Mouse (Mus musculus) thymus, adult 2 months (tissue): ENCODE data around the gene Gsdma. TPM values are rescaled to one million over a fixed set of nuclear protein-coding genes. Genes with fewer than 3 reads are reported as not detected.
"Not testable (repeated sequence)": the region's sequence is repeated elsewhere in the genome, so short reads cannot be mapped to it uniquely, and the experiment has no call there.

ENCODE experiments used
- DNase-seq: peaks from one replicate; pipeline ENCODE4 v3.0.0; 2021
- H3K27ac ChIP-seq: fragments of 200-500 bp; 2 replicates; pipeline ENCODE4 v1.5.1; 2012; ENCODE audit warnings: low read length, control low read depth; ENCODE audit not compliant: control insufficient read depth, insufficient read depth
- H3K27me3 ChIP-seq: fragments of 200-500 bp; 2 replicates; pipeline ENCODE4 v1.6.1; 2012; ENCODE audit warnings: mild to moderate bottlenecking, low read length, moderate library complexity, mixed read lengths; ENCODE audit not compliant: control insufficient read depth, insufficient read depth
- H3K36me3 ChIP-seq: fragments of 200-500 bp; 2 replicates; pipeline ENCODE4 v1.6.1; 2012; ENCODE audit warnings: mild to moderate bottlenecking, low read length, moderate library complexity; ENCODE audit not compliant: control insufficient read depth, insufficient read depth
- H3K4me1 ChIP-seq: fragments of 200-500 bp; replicated peaks from 2 replicates; pipeline ENCODE4 v1.6.1; 2012; ENCODE audit warnings: low read length; ENCODE audit not compliant: control insufficient read depth, insufficient read depth
- H3K4me3 ChIP-seq: fragments of 200-500 bp; 2 replicates; pipeline ENCODE4 v1.5.1; 2012; ENCODE audit warnings: mild to moderate bottlenecking, low read length, control low read depth, moderate library complexity; ENCODE audit not compliant: control insufficient read depth, insufficient read depth
- CTCF ChIP-seq: fragments of 200-500 bp; IDR thresholded peaks from 2 replicates; pipeline ENCODE4 v1.5.1; 2012; ENCODE audit warnings: mild to moderate bottlenecking, control low read depth, low read length, moderate library complexity, borderline replicate concordance; ENCODE audit not compliant: control insufficient read depth, poor library complexity, insufficient read depth; ENCODE audit errors: extremely low read depth
- POLR2A ChIP-seq: fragments of 200-500 bp; IDR thresholded peaks from 2 replicates; pipeline ENCODE4 v1.6.1; 2012; ENCODE audit warnings: mild to moderate bottlenecking, low read length, control low read depth, moderate library complexity; ENCODE audit not compliant: control insufficient read depth, poor library complexity, insufficient read depth; ENCODE audit errors: extremely low read depth
- WGBS: fragments of 180-500 bp; shearing (Covaris S2); methylation state at CpG from one replicate; pipeline ENCODE4 v1.1.7; 2018; 5-methylcytosine and 5-hydroxymethylcytosine counted together
- polyA plus RNA-seq: library from polyadenylated mRNA; depleted of rRNA; stranded (reverse); fragments of >200 nt; gene quantifications from 2 replicates; pipeline ENCODE4 v1.2.3, GENCODE M21; 2012

The Gsdma gene
- polyA plus RNA-seq, 1 experiment: 0.75 TPM

DNA sequence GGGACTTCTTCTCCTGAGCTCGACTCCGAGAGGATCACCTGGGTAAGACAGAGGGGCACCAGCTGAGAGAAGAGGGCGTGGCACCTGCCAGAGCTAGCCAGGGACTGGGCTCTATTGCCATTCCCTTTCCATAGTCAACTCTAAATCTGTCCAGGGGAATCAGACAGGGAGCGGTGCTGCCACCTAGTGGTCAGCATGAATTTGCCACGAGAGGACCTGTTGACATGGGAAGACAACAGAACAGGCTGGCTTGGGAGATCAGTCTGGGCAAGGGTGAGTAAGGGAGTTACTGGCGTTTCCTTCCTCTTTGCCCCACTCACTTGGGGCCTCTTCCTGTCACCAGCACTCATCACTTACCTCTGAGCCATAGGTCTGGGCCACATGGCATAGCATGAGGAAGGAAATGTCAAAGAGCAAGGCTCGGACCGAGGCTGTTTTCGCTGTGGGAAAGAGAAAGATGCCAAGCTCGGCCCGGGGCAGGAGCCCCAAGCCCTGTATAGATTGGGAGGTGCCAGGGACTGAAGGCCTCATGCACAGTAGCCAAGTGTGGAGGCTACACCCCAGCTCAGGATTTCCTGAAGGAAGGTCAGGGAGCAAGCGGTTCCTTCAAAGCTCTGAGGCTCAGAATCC, 46.4 kb downstream of the Gsdma start:
- no peaks in the 10 kb centered on the region for H3K27me3 ChIP-seq
- peaks cover 4% of the 10 kb centered on the region; the same call in 1 of the 2 replicates for H3K36me3 ChIP-seq
- no peak overlapping the region for H3K27ac ChIP-seq
- H3K4me1 ChIP-seq: peaks cover 39% of the 10 kb centered on the region
- H3K4me3 ChIP-seq: no peak overlapping the region
- TF ChIP-seq CTCF (peak; percentile 89), POLR2A (no peak)
- DNase-seq: peak; percentile 74
- WGBS: 34% methylated on average over 12 of the region's 12 CpGs

DNA sequence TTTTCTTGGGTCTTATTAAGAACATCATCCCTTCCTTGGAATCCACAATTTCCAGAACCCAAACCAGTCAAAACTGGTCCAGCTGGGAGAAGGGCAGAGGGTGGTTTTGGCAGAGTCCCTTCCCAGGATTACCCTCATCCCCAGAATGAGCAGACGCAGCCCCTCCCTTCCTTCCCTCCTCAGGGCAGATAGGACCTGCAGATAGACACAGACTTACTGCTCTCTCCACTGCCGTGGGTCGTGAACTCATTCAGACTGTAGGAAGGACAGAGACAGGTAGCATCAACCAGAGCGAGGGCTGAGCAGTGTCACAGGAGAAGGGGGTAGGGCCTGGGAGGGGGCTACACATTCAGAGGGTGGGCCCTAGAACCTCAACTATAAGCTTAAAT, 46.9 kb downstream of the Gsdma start:
- H3K27ac ChIP-seq: no peak overlapping the region
- no peak for TF ChIP-seq POLR2A
- peaks cover 39% of the 10 kb centered on the region for H3K4me1 ChIP-seq
- WGBS: 59% methylated on average over 4 of the region's 4 CpGs
- H3K36me3 ChIP-seq: peaks cover 9% of the 10 kb centered on the region; the same call in 1 of the 2 replicates
- H3K27me3 ChIP-seq: no peaks in the 10 kb centered on the region
- DNase-seq: no peak
- H3K4me3 ChIP-seq: no peak overlapping the region

DNA sequence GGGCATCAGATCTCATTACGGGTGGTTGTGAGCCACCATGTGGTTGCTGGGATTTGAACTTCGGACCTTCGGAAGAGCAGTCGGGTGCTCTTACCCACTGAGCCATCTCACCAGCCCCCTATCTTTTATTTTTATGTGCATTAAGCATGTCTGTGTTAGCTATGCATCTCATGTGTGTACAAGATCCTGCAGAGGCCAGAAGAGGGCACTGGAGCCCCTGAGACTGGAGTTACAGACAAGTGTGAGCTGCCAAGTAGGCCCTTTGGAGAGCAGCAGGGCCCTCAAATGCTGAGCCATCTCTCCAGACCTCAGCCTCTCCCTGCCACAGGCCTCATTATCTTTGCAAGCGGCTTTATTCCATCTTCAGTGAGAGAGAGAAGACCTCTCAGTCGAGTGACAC, 47.9 kb downstream of the Gsdma start:
- H3K4me1 ChIP-seq: peaks cover 39% of the 10 kb centered on the region
- not testable (repeated sequence) for H3K4me3 ChIP-seq, DNase-seq, H3K36me3 ChIP-seq, H3K27ac ChIP-seq, H3K27me3 ChIP-seq
- 80% methylated on average over 6 of the region's 6 CpGs for WGBS

DNA sequence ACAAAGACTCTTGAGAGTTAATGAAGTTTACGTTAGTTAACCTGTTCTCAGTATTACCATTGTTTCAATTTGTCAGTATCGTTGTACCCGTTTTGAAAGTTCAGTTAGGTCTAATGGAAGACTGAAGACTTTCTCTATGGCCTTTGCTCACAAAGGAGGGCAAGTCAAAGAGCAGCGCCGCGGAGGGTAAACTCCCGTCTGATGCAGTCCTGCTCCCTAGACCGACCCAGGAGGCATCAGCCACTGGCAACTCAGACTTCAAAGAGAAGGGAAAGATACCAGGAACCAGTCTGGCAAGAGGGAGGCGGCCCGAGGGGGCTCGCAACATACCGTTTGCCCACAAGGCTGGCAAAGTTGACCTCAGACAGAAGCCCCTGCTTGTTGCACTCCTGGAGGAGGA, 49.6 kb downstream of the Gsdma start:
- H3K4me1 ChIP-seq: peaks cover 41% of the 10 kb centered on the region
- WGBS: 21% methylated on average over 12 of the region's 12 CpGs
- H3K27ac ChIP-seq: peak overlapping the region; percentile 26; the same call in 1 of the 2 replicates
- H3K4me3 ChIP-seq: peak overlapping the region; percentile 15; the same call in 1 of the 2 replicates
- TF ChIP-seq CTCF (no peak), POLR2A (no peak)
- no peak for DNase-seq
- H3K36me3 ChIP-seq: peaks cover 6% of the 10 kb centered on the region; the same call in 1 of the 2 replicates
- no peaks in the 10 kb centered on the region for H3K27me3 ChIP-seq

DNA sequence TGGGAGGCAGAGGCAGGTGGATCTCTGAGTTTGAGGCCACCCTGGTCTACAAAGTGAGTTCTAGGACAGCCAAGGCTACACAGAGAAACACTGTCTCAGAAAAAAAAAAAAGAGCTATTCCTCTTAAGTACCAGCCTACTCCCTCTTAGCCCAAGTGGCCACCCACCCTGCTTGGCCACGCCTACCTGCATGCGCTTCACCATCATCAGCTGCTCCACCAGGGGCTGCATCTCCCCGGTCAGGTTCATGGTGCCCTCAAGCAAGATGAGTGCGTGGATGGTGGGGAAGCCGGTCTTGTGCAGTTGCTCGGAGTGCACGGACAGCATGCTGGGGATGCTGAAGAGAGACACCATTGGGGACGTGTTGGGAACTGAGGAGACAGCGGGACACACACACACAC, 51.8 kb downstream of the Gsdma start:
- Histone ChIP-seq H3K36me3 (peaks cover 6% of the 10 kb centered on the region; the same call in 1 of the 2 replicates), H3K27me3 (no peaks in the 10 kb centered on the region), H3K4me3 (no peak overlapping the region), H3K27ac (no peak overlapping the region), H3K4me1 (peaks cover 29% of the 10 kb centered on the region)
- TF ChIP-seq POLR2A (no peak), CTCF (no peak)
- DNase-seq: no peak
- 94% methylated on average over 9 of the region's 9 CpGs for WGBS

DNA sequence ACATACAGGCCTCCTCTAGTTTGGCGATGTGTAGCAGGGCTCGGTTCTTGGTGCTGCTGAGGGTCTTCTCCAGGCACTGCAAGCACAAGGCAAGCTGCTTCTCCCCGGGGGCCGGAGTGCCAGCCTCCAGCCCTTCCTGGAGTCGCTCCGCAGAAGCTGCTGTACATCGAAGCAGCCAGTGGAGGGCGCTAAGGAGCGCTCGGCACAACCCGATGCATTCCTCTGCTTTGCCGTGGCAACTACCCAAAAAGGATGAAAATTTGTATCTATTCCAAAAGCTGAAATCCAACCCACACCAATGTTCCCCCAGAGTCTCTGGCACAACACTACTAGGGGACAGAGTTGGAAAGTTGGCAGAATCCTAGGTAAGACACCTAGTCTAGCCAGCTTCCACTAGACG, 53.8 kb downstream of the Gsdma start:
- H3K4me1 ChIP-seq: peaks cover 20% of the 10 kb centered on the region
- no peak overlapping the region for H3K4me3 ChIP-seq
- H3K27me3 ChIP-seq: no peaks in the 10 kb centered on the region
- no peak overlapping the region for H3K27ac ChIP-seq
- peaks cover 6% of the 10 kb centered on the region; the same call in 1 of the 2 replicates for H3K36me3 ChIP-seq
- whole genome bisulfite sequencing: 44% methylated on average over 13 of the region's 13 CpGs
- TF ChIP-seq POLR2A (no peak), CTCF (peak; percentile 79; the same call in 1 of the 2 replicates)
- DNase-seq: peak; percentile 36

DNA sequence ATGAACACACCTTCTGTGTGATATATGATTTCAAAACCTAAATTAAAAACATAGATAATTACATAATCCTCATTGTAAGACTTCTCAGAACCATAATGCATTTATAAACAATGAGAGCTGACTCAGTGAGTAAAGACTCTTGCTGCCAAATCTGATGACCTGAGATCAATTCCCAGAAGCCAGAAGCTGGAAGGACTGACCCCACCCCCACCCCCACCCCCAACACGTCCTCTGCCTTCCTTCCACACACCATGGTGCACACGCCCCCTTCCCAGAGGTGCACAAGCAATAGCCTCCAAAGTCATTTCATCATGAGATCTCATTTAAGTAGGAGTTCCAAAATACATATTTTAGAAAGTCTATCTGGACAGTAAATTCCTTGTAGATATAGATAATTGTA, 56.6 kb downstream of the Gsdma start:
- H3K36me3 ChIP-seq: peaks cover 9% of the 10 kb centered on the region; the same call in 1 of the 2 replicates
- TF ChIP-seq CTCF: no peak
- no peak for TF ChIP-seq POLR2A
- H3K27ac ChIP-seq: no peak overlapping the region
- WGBS: 88% methylated on average over 2 of the region's 2 CpGs
- no peak overlapping the region for H3K4me3 ChIP-seq
- peaks cover 6% of the 10 kb centered on the region; the same call in 1 of the 2 replicates for H3K4me1 ChIP-seq
- no peaks in the 10 kb centered on the region for H3K27me3 ChIP-seq
- no peak for DNase-seq
